Mouse (Mus musculus) liver, embryonic 14.5 days (tissue): ENCODE results near the gene Pfkl. TPM values are rescaled to one million over a fixed set of nuclear protein-coding genes. Genes with fewer than 3 reads are reported as not detected.
"Not testable (repeated sequence)": the region's sequence is repeated elsewhere in the genome, so short reads cannot be mapped to it uniquely, and the experiment has no call there.

Experiments used
- ATAC-seq: fragments of 200-750 bp; cut with Nextera tagmentation; 2 replicates; pipeline ENCODE4 v1.8.0; 2017; ENCODE audit warnings: moderate number of reproducible peaks, mild to moderate bottlenecking, moderate library complexity; ENCODE audit not compliant: insufficient read depth
- DNase-seq, 3 experiments: peaks; one replicate each; pipeline ENCODE4 v3.0.0-alpha.2; 2012 to 2013; ENCODE audit warnings: low read depth in 3 of 3, low spot score in 3 of 3
- H3K27ac ChIP-seq: fragments of 300-500 bp; sonication (generic); 2 replicates; pipeline ENCODE4 v1.5.1; 2014; ENCODE audit warnings: moderate library complexity, mild to moderate bottlenecking, control low read depth, inconsistent platforms
- H3K27me3 ChIP-seq: fragments of 300-500 bp; sonication (generic); 2 replicates; pipeline ENCODE4 v1.6.1; 2014; ENCODE audit warnings: mild to moderate bottlenecking, low read length, moderate library complexity; ENCODE audit not compliant: control insufficient read depth, insufficient read depth
- H3K36me3 ChIP-seq: fragments of 300-500 bp; sonication (generic); replicated peaks from 2 replicates; pipeline ENCODE4 v1.6.1; 2014; ENCODE audit warnings: low read depth; ENCODE audit not compliant: control insufficient read depth, insufficient read depth
- H3K4me1 ChIP-seq, 2 experiments: fragments of 200-500 bp in 1 of 2; fragments of 300-500 bp in 1 of 2; sonication (generic) in 1 of 2; replicated peaks; 2 replicates each; pipeline ENCODE4 v1.6.1; 2012 to 2014; ENCODE audit warnings: antibody characterized with exemption in 1 of 2, inconsistent platforms in 1 of 2, low read length in 1 of 2; ENCODE audit not compliant: control insufficient read depth in 2 of 2, insufficient read depth in 2 of 2
- H3K4me2 ChIP-seq: fragments of 300-500 bp; sonication (generic); 2 replicates; pipeline ENCODE4 v1.6.1; 2014; ENCODE audit warnings: low read depth, mild to moderate bottlenecking, control low read depth, moderate library complexity
- H3K4me3 ChIP-seq, 2 experiments: fragments of 200-500 bp in 1 of 2; fragments of 300-500 bp in 1 of 2; sonication (generic) in 1 of 2; 2 replicates each; pipeline ENCODE4 v1.5.1; 2012 to 2014; ENCODE audit warnings: low read depth in 2 of 2, low read length in 2 of 2, mild to moderate bottlenecking in 2 of 2, control low read depth in 1 of 2, inconsistent platforms in 1 of 2, moderate library complexity in 1 of 2; ENCODE audit not compliant: insufficient read depth in 1 of 2
- H3K9ac ChIP-seq: fragments of 300-500 bp; sonication (generic); replicated peaks from 2 replicates; pipeline ENCODE4 v1.6.1; 2014; ENCODE audit warnings: mild to moderate bottlenecking, control low read depth, moderate library complexity
- H3K9me3 ChIP-seq: fragments of 300-500 bp; sonication (generic); 2 replicates; pipeline ENCODE4 v1.6.1; 2016; ENCODE audit warnings: low read length, mixed read lengths; ENCODE audit not compliant: control insufficient read depth
- CTCF ChIP-seq: IDR thresholded peaks from 2 replicates; pipeline ENCODE4 v1.5.1; 2016; ENCODE audit warnings: antibody characterized with exemption, low read depth, control low read depth
- EP300 ChIP-seq: IDR thresholded peaks from 2 replicates; pipeline ENCODE4 v1.6.1; 2016; ENCODE audit warnings: antibody characterized with exemption, low read depth
- WGBS: fragments of 180-500 bp; shearing (Covaris S2); extraction: QIAGEN DNeasy Blood & Tissue Kit; methylation state at CpG from one replicate; pipeline ENCODE4 v1.1.7; 2014; ENCODE audit not compliant: insufficient replicate concordance; 5-methylcytosine and 5-hydroxymethylcytosine counted together
- polyA plus RNA-seq, 2 experiments: library from polyadenylated mRNA; depleted of rRNA in 1 of 2; stranded (reverse) in 1 of 2; unstranded in 1 of 2; fragments of >200 nt; fragmentation: Nextera tagmentation in 1 of 2; extraction: Ambion mirVana in 1 of 2; gene quantifications; 2 replicates each; pipeline versions ENCODE4 v1.2.1 to v1.2.3; 2012 to 2014

Pfkl gene
- polyA plus RNA-seq, 2 experiments: 46.7 to 63.1 TPM

DNA sequence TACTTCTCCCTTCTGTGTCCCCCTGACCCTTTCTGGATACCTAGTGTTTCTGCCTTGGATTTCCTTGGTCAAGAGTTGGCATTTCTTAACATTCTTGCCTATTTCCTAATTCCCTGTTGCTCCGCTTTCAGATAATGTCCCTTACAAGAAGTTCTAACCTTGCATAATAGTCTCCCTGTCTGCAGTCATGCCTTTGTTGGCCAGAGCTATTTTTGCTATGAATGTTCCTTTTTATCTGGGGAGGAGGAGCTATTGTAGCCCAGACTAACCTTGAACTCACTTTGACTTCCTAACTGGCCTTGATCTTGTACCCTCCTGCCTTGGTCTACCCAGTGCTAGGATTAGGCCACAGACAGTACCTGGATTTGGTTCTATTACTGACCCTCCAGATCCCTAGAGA lies 5.6 kb upstream of the Pfkl start:
- 84% methylated on average over 1 of the region's 1 CpGs for WGBS
- Histone ChIP-seq H3K36me3 (no peaks in the 10 kb centered on the region), H3K27me3 (no peaks in the 10 kb centered on the region), H3K9me3 (no peaks in the 10 kb centered on the region), H3K9ac (no peak overlapping the region), H3K27ac (no peak overlapping the region), H3K4me2 (no peak overlapping the region), H3K4me1 (peaks cover 6 to 16% of the 10 kb centered on the region in 2 experiments), H3K4me3 (no peak overlapping the region)
- DNase-seq (no peak), ATAC-seq (no peak)
- TF ChIP-seq EP300 (no peak), CTCF (no peak)

DNA sequence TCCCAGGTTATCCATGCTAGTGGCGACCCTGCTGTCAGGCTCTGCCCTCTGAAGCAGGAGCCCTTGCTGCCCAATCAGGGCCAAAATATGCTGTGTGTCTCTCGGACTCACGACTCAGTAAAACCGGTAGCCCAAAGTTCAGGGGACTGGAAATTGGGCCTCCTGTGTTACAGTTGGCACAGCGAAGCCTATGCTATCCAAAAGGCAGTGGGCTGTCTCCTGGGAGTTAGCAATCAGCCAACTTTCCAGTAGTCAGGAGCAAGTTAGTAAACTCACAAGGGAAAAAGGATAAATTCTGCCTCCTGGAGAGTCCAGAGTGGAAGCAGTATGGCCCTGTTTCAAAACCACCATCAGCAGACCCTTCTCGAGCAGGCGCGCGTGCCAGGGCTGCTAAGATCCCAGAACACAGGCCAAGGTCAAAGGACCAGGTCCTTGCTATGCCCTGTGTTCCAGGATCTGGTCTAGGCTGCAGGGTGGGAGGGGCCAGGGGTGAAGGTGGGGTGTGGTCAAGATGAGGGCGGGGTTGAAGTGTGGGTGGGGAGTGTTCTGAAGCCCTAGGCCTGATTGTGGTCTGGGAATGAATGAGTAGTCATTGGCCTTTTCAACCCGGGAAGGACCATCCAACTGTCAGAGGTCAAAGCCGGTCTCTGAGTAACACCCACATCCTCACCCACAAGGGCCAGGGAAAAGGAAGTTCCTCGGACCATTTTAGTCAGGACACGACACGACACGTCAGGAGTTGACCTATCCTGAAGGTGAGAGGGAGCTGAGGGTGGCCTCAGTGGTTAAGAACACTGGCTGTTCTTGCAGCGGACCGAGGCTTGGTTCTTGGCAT lies 3.0 kb upstream of the Pfkl start:
- H3K9me3 ChIP-seq: no peaks in the 10 kb centered on the region
- no peak overlapping the region for H3K27ac ChIP-seq
- DNase-seq (no peak), ATAC-seq (no peak)
- 81% methylated on average over 18 of the region's 18 CpGs for WGBS
- no peak overlapping the region for H3K4me2 ChIP-seq
- H3K27me3 ChIP-seq: no peaks in the 10 kb centered on the region
- H3K4me3 ChIP-seq: no peak overlapping the region
- H3K4me1 ChIP-seq: peaks cover 13 to 22% of the 10 kb centered on the region in 2 experiments
- no peak overlapping the region for H3K9ac ChIP-seq
- H3K36me3 ChIP-seq: no peaks in the 10 kb centered on the region
- TF ChIP-seq CTCF (no peak), EP300 (no peak)

DNA sequence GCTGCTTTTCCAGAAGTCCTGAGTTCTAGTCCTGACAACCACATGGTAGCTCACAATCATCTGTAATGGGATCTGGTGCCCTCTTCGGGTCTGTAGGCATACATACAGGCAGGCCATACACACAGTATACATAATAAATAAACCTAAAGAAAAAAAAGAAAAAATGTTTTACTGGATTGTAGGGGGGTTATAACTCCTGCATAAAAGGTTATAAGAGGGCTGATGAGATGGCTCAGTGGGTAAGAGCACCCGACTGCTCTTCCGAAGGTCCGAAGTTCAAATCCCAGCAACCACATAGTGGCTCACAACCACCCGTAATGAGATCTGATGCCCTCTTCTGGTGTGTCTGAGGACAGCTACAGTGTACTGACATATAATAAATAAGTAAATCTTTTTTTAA lies 1.2 kb upstream of the Pfkl start:
- not testable (repeated sequence) for H3K9me3 ChIP-seq, H3K4me3 ChIP-seq, H3K36me3 ChIP-seq, H3K27me3 ChIP-seq, H3K27ac ChIP-seq, DNase-seq, ATAC-seq, H3K9ac ChIP-seq
- H3K4me1 ChIP-seq: peaks cover 30 to 35% of the 10 kb centered on the region in 2 experiments
- peak overlapping the region; percentile 98 for H3K4me2 ChIP-seq
- WGBS: 79% methylated on average over 5 of the region's 5 CpGs

DNA sequence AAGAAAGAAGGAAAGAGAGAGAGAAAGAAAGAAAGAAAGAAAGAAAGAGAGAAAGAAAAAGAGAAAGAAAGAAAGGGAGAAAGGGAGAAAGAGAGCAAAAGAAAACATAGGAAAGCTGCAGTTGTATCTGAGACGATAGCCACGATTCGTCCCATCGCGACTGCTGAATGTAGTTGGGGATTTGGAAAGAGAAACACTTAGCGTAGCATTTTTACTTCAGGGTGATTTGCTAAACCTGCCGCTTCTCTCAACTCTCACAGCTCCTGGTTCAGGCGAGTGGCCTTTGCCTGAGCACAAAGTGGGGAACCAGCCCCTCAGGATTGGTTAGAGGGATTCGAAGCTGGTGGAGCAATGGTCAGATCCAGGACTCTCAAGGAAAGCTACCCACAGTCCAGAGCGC lies 452 bp upstream of the Pfkl start:
- no peak overlapping the region; the same call in none of the 2 replicates for H3K27ac ChIP-seq
- H3K4me3 ChIP-seq: peak overlapping the region; percentile 46 to 73
- WGBS: 9% methylated on average over 10 of the region's 10 CpGs
- peak overlapping the region; percentile 98 for H3K4me2 ChIP-seq
- no peaks in the 10 kb centered on the region for H3K9me3 ChIP-seq
- no peaks in the 10 kb centered on the region for H3K27me3 ChIP-seq
- TF ChIP-seq CTCF (no peak), EP300 (no peak)
- peaks cover 5% of the 10 kb centered on the region; the same call in 1 of the 2 replicates for H3K36me3 ChIP-seq
- DNase-seq (no peak), ATAC-seq (no peak)
- peaks cover 38 to 42% of the 10 kb centered on the region in 2 experiments for H3K4me1 ChIP-seq
- peak overlapping the region; percentile 56 for H3K9ac ChIP-seq

DNA sequence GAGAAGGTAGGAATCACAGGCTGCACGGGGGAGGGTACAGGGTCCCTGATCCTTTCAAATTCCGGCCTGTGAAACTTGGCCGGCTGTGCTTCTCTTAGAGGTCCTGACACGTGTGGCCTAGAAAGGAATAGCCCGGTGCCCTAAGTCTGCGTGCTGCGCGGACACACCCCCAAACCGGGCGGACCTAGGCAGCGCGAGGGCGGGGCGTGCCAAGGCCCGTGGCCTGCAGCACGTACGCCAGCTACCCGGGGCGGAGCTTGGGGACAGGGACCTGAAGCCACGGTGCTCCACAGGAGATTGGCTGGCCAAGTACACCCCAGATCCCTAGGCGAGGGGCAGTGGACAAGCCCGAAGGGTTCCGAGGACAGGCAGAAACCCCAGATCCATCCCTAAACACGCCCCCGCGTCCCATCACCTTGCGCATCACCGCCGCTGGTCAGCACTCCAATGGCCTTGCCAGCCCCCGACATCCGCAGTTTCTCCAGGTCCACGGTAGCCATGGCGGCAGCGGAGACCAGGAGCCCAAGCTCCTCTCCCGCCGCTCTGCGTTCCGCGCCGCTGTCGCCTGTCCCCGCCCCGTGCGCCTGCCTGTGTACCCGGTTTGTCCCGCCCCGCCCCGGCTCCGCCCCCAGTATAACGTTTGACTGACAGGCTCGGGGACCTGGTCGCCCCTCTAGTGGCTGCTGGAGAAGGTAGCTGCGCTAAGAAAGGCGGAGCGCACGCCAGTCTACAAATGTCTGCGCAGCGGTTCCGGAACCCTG lies 519 bp downstream of the Pfkl start:
- peaks cover 8% of the 10 kb centered on the region; the same call in 1 of the 2 replicates for H3K36me3 ChIP-seq
- H3K4me1 ChIP-seq: peaks cover 48 to 52% of the 10 kb centered on the region in 2 experiments
- under 1% methylated on average over 59 of the region's 59 CpGs for WGBS
- H3K4me2 ChIP-seq: peak overlapping the region; percentile 98
- peak overlapping the region; percentile 77 for H3K9ac ChIP-seq
- peak overlapping the region; percentile 84 for H3K27ac ChIP-seq
- peak overlapping the region; percentile 73 to 88 for H3K4me3 ChIP-seq
- H3K9me3 ChIP-seq: no peaks in the 10 kb centered on the region
- H3K27me3 ChIP-seq: no peaks in the 10 kb centered on the region
- DNase-seq (peak; percentile 90 to 92 (median 92)), ATAC-seq (peak; percentile 93)
- TF ChIP-seq CTCF: peak; percentile 87
- TF ChIP-seq EP300: peak; percentile 47
